Mouse (Mus musculus): ENCODE data around the gene Kcnh7. TPM values are rescaled to one million over a fixed set of nuclear protein-coding genes. Genes with fewer than 3 reads are reported as not detected.

Kcnh7 gene
- total RNA-seq, 2 experiments from 2014 or later = 34.1 to 36.8 TPM

GRCm38 (mm10) chr2:63090447-63090846 lies 93.6 kb downstream of the Kcnh7 start:
- Histone ChIP-seq H3K27ac (no peak overlapping the region), H3K4me3 (no peak overlapping the region)
- no peak for DNase-seq (ENCODE audit: low spot score in 2 of 2)
- no peak for TF ChIP-seq CTCF (conservative IDR thresholded peaks at IDR 0.05)

GRCm38 (mm10) chr2:63058386-63058785 lies 125.7 kb downstream of the Kcnh7 start:
- peak in 1 of 2 experiments; percentile 18 for DNase-seq (ENCODE audit: low spot score in 2 of 2)
- Histone ChIP-seq H3K27ac (no peak overlapping the region), H3K4me3 (no peak overlapping the region)
- no peak for TF ChIP-seq CTCF (conservative IDR thresholded peaks at IDR 0.05)

- no peak for DNase-seq (ENCODE audit: low spot score in 2 of 2)
- TF ChIP-seq CTCF (conservative IDR thresholded peaks at IDR 0.05) = no peak
These were observed 134.2 kb downstream of the Kcnh7 start for GRCm38 (mm10) chr2:63049884-63050283.

GRCm38 (mm10) chr2:63039718-63040117 lies 144.4 kb downstream of the Kcnh7 start:
- DNase-seq (ENCODE audit: low spot score in 2 of 2) = no peak
- Histone ChIP-seq H3K4me3 (no peak overlapping the region), H3K27ac (no peak overlapping the region)
- no peak for TF ChIP-seq CTCF (conservative IDR thresholded peaks at IDR 0.05)

More at GRCm38 (mm10) chr2:63049884-63050283, 134.2 kb downstream of the Kcnh7 start:
- H3K27ac ChIP-seq = no peak overlapping the region
- H3K4me3 ChIP-seq = no peak overlapping the region

GRCm38 (mm10) chr2:63014909-63015308 lies 169.2 kb downstream of the Kcnh7 start:
- Histone ChIP-seq H3K4me3 (no peak overlapping the region), H3K27ac (no peak overlapping the region)
- no peak for DNase-seq (ENCODE audit: low spot score in 2 of 2)
- no peak for TF ChIP-seq CTCF (conservative IDR thresholded peaks at IDR 0.05)

- TF ChIP-seq CTCF (conservative IDR thresholded peaks at IDR 0.05) = no peak
- H3K27ac ChIP-seq = no peak overlapping the region
- no peak overlapping the region for H3K4me3 ChIP-seq
- no peak for DNase-seq (ENCODE audit: low spot score in 2 of 2)
These were observed 174.9 kb downstream of the Kcnh7 start for GRCm38 (mm10) chr2:63009141-63009540.

GRCm38 (mm10) chr2:63002784-63003183 lies 181.3 kb downstream of the Kcnh7 start:
- no peak for TF ChIP-seq CTCF (conservative IDR thresholded peaks at IDR 0.05)
- H3K4me3 ChIP-seq = no peak overlapping the region
- DNase-seq (ENCODE audit: low spot score in 2 of 2) = no peak
- no peak overlapping the region for H3K27ac ChIP-seq

- no peak overlapping the region for H3K27ac ChIP-seq
- DNase-seq (ENCODE audit: low spot score in 2 of 2) = no peak
- no peak for TF ChIP-seq CTCF (conservative IDR thresholded peaks at IDR 0.05)
- H3K4me3 ChIP-seq = no peak overlapping the region
These were observed 186.4 kb downstream of the Kcnh7 start for GRCm38 (mm10) chr2:62997692-62998091.

- no peak for TF ChIP-seq CTCF (conservative IDR thresholded peaks at IDR 0.05)
- DNase-seq (ENCODE audit: low spot score in 2 of 2) = no peak
- Histone ChIP-seq H3K27ac (no peak overlapping the region), H3K4me3 (no peak overlapping the region)
These were observed 195.5 kb downstream of the Kcnh7 start for GRCm38 (mm10) chr2:62988616-62989015.

- TF ChIP-seq CTCF (conservative IDR thresholded peaks at IDR 0.05) = no peak
- Histone ChIP-seq H3K4me3 (no peak overlapping the region), H3K27ac (no peak overlapping the region)
- DNase-seq (ENCODE audit: low spot score in 2 of 2) = no peak
These were observed 200.2 kb downstream of the Kcnh7 start for GRCm38 (mm10) chr2:62983936-62984335.

- H3K4me3 ChIP-seq = no peak overlapping the region
- H3K27ac ChIP-seq = no peak overlapping the region
- TF ChIP-seq CTCF (conservative IDR thresholded peaks at IDR 0.05) = no peak
- DNase-seq (ENCODE audit: low spot score in 2 of 2) = no peak
These were observed 248.7 kb downstream of the Kcnh7 start for GRCm38 (mm10) chr2:62935273-62935874.

- TF ChIP-seq CTCF (conservative IDR thresholded peaks at IDR 0.05) = no peak
- Histone ChIP-seq H3K27ac (no peak overlapping the region), H3K4me3 (no peak overlapping the region)
- DNase-seq (ENCODE audit: low spot score in 2 of 2) = no peak
These were observed 255.6 kb downstream of the Kcnh7 start for GRCm38 (mm10) chr2:62928494-62928893.

GRCm38 (mm10) chr2:62928065-62928464 lies 256.0 kb downstream of the Kcnh7 start:
- H3K4me3 ChIP-seq = no peak overlapping the region
- TF ChIP-seq CTCF (conservative IDR thresholded peaks at IDR 0.05) = no peak
- DNase-seq (ENCODE audit: low spot score in 2 of 2) = no peak
- no peak overlapping the region for H3K27ac ChIP-seq

GRCm38 (mm10) chr2:62923803-62924202 lies 260.3 kb downstream of the Kcnh7 start:
- DNase-seq (ENCODE audit: low spot score in 2 of 2) = peak in 1 of 2 experiments; percentile 25
- H3K27ac ChIP-seq = no peak overlapping the region
- no peak overlapping the region for H3K4me3 ChIP-seq
- no peak for TF ChIP-seq CTCF (conservative IDR thresholded peaks at IDR 0.05)

All from layer of hippocampus, adult 2 months (tissue).